Mouse (Mus musculus) spleen, adult 2 months (tissue): ENCODE results near the gene Txndc17. TPM values are rescaled to one million over a fixed set of nuclear protein-coding genes. Genes with fewer than 3 reads are reported as not detected.
"Not testable (repeated sequence)": the region's sequence is repeated elsewhere in the genome, so short reads cannot be mapped to it uniquely, and the experiment has no call there.

ENCODE experiments used
- DNase-seq, 2 experiments: peaks; one replicate each; pipeline versions ENCODE4 v3.0.0 to v3.0.0-alpha.2; 2012 to 2021; ENCODE audit warnings: low spot score in 2 of 2, low read depth in 1 of 2
- H3K27ac ChIP-seq: fragments of 200-500 bp; 2 replicates; pipeline ENCODE4 v1.5.1; 2012; ENCODE audit warnings: low read length, inconsistent platforms; ENCODE audit not compliant: insufficient read depth
- H3K27me3 ChIP-seq: fragments of 200-500 bp; 2 replicates; pipeline ENCODE4 v1.6.1; 2012; ENCODE audit warnings: mild to moderate bottlenecking, moderate library complexity, low read length, inconsistent platforms; ENCODE audit not compliant: control insufficient read depth, insufficient read depth
- H3K36me3 ChIP-seq: fragments of 200-500 bp; 2 replicates; pipeline ENCODE4 v1.6.1; 2012; ENCODE audit warnings: mild to moderate bottlenecking, low read length, inconsistent platforms; ENCODE audit not compliant: control insufficient read depth, insufficient read depth
- H3K4me1 ChIP-seq: fragments of 200-500 bp; 2 replicates; pipeline ENCODE4 v1.6.1; 2011; ENCODE audit warnings: inconsistent platforms; ENCODE audit not compliant: control insufficient read depth, insufficient read depth, insufficient read length
- H3K4me3 ChIP-seq: fragments of 200-500 bp; 2 replicates; pipeline ENCODE4 v1.5.1; 2011; ENCODE audit warnings: mild to moderate bottlenecking, inconsistent platforms; ENCODE audit not compliant: insufficient read depth, insufficient read length; ENCODE audit errors: extremely low read depth
- CTCF ChIP-seq: fragments of 200-500 bp; IDR thresholded peaks from 2 replicates; pipeline ENCODE4 v1.5.1; 2011; ENCODE audit warnings: mild to moderate bottlenecking, inconsistent platforms; ENCODE audit not compliant: insufficient read depth, insufficient read length, insufficient replicate concordance; ENCODE audit errors: extremely low read depth
- POLR2A ChIP-seq: fragments of 200-500 bp; IDR thresholded peaks from 2 replicates; pipeline ENCODE4 v1.6.1; 2011; ENCODE audit warnings: low read depth, low read length, inconsistent platforms
- WGBS: fragments of 180-500 bp; shearing (Covaris S2); methylation state at CpG from one replicate; pipeline ENCODE4 v1.1.7; 2018; 5-methylcytosine and 5-hydroxymethylcytosine counted together
- polyA plus RNA-seq: library from polyadenylated mRNA; depleted of rRNA; stranded (reverse); fragments of >200 nt; gene quantifications from 2 replicates; pipeline ENCODE4 v1.2.3, GENCODE M21; 2012; rRNA removed

Txndc17 gene
- polyA plus RNA-seq, result 15.8 and 19.9 TPM in 2 replicates

DNA sequence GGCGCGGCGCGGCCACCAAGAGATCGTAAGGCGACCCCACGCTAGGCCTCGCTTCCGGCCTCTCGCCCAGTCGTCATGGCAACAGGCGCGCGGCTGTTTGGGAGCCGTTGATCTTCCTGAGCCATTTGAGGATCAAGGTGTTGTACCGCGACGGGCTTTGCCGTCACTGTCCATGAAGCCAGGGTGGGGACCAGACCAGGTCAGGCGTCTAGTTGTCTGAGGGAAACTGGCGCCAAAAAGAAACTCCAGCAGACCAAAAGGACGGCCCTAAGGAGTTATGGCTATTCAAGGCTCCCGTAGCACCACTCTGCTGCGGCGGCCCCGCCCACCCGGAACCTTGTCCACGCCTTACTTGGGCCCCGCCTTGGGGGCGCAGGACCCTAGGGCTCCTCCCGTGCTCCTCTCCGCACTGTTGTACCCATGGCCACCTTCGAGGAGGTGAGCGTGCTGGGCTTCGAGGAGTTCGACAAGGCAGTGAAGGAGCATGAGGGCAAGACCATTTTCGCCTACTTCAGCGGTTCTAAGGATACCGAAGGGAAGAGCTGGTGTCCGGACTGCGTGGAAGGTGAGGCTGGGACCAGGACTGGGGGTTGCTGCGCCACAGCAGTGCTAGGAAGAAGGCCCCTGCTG is at the start of gene Txndc17, which contains the start of gene 4933427D14Rik:
Gene Txndc17 (plus strand): TSS at position 344 of the 630 bp plus-strand sequence.
Gene 4933427D14Rik (minus strand): TSS at position 256 of the 630 bp plus-strand sequence.
- Histone ChIP-seq H3K36me3 (peaks cover 3% of the 10 kb centered on the region; the same call in 1 of the 2 replicates), H3K4me3 (peak within 1 kb of the TSS; percentile 81), H3K27ac (peak within 1 kb of the TSS; percentile 8; the same call in 1 of the 2 replicates), H3K27me3 (no peaks in the 10 kb centered on the region), H3K4me1 (no peaks in the 10 kb centered on the region; the same call in 1 of the 2 replicates)
- peak; percentile 43 to 84 for DNase-seq
- under 1% methylated on average over 42 of the region's 42 CpGs for WGBS
- no peak for TF ChIP-seq CTCF
- peak; percentile 38; the same call in 1 of the 2 replicates for TF ChIP-seq POLR2A

DNA sequence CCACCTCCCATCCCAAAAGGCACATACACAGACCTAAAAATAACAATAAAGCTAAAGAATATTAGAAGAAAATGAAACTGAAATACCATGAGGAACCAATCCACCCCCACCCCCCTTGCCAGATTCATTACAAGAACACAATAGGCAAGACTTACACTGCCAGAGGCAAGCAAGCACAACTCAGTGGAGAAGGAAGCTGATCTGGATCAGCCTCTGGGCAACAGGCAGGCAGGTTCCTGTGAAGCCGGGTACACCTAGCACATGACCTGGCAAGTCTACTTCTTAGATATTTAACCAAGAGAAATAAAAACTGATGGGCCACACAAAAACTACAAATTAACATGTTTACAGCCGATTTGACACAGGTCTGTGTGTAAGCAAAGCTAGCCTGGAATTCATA is 44.1 kb upstream of the Txndc17 start:
- Histone ChIP-seq H3K27ac (no peak overlapping the region), H3K4me3 (no peak overlapping the region), H3K27me3 (no peaks in the 10 kb centered on the region), H3K4me1 (no peaks in the 10 kb centered on the region), H3K36me3 (peaks cover 17% of the 10 kb centered on the region)
- 91% methylated on average over 2 of the region's 2 CpGs for WGBS
- TF ChIP-seq CTCF, result no peak
- no peak for DNase-seq

DNA sequence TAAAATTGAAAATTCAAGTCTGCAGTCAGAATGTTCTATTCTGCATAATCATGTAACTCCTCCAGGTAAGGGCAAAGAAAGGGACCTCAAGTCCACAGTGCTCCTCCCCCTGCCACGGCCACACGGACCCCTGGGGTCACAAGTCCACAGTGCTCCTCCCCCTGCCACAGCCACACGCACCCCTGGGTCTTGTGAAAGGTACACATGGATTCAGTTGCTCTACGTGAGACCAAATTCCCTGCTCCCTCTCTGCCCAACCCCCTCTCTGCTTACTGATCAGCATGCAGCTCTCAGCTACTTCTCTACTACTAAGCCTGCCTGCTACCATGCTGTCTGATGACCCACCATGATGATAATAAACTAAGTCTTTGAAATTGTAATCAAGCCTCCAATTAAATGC is 37.5 kb upstream of the Txndc17 start:
- H3K36me3 ChIP-seq, result peaks cover 20% of the 10 kb centered on the region

DNA sequence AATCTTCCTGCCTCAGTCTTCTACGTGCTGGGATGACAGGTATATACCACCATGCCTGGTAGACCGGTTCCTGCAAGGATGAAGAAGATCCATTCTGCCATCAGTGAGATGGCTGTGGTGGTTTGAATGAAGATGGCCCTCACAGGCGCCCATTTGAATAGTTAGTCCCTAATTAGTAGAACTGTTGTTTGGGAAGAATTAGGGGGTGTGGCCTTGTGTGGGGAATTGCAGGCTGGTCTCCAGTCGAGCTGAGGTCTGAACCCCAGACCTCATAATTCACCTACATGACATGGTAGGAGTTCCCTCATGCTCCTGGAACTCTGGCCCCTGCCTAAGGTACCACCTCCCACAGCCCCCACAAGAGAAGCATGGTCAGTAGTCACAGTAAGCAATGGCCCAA is 35.4 kb upstream of the Txndc17 start:
- not testable (repeated sequence) for H3K27ac ChIP-seq, H3K27me3 ChIP-seq, H3K4me3 ChIP-seq, H3K4me1 ChIP-seq, DNase-seq
- H3K36me3 ChIP-seq, result peaks cover 24% of the 10 kb centered on the region
- WGBS, result 89% methylated on average over 4 of the region's 4 CpGs

More for the DNA sequence above, 37.5 kb upstream of the Txndc17 start:
- no peak for DNase-seq
- 92% methylated on average over 4 of the region's 4 CpGs for WGBS
- Histone ChIP-seq H3K4me3 (no peak overlapping the region), H3K4me1 (no peaks in the 10 kb centered on the region), H3K27me3 (no peaks in the 10 kb centered on the region), H3K27ac (no peak overlapping the region)
- TF ChIP-seq POLR2A (no peak), CTCF (no peak)

DNA sequence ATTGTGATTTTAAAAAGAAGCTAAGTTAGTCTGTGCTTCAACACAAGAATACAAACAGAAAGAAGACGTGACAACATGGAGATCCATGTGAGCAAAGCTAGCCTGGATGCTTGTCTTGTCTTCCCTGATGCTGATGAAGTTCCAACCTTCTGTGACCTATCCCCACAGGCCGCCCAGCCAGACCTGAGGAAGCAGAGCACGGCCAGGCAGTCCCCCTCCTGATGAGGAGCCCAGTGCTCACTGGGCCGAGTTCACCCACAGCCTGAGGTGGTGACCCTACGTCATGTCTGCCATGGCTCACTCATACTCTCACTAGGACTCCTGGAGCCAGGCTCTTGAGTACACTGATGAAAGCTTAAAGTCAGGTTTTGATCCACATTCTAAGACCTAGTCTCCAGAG is 33.8 kb upstream of the Txndc17 start:
- no peaks in the 10 kb centered on the region for H3K4me1 ChIP-seq
- no peak overlapping the region for H3K4me3 ChIP-seq
- 91% methylated on average over 5 of the region's 5 CpGs for WGBS
- no peak overlapping the region for H3K27ac ChIP-seq
- TF ChIP-seq POLR2A, result no peak
- TF ChIP-seq CTCF, result no peak
- no peaks in the 10 kb centered on the region for H3K27me3 ChIP-seq
- H3K36me3 ChIP-seq, result peaks cover 27% of the 10 kb centered on the region
- DNase-seq, result no peak

DNA sequence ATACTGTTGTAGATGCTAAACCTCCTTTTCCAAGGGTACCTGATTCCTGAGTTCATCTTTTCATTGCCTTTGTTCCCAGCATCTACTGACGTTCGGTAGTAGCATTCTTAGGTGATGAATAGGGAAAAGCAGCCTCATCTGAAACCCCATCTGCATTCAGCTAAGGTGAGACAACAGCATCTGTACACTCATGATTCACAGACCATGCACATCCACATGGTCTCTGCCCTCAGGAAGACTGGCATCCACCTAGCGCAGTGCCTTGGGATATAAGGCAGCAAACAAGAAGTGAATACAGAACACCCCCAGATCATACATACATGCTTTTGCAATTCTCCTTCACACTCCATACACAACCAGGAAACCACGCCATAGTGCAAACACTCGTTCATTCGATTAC is 32.6 kb upstream of the Txndc17 start:
- Histone ChIP-seq H3K27ac (no peak overlapping the region), H3K4me1 (no peaks in the 10 kb centered on the region), H3K36me3 (peaks cover 28% of the 10 kb centered on the region), H3K27me3 (no peaks in the 10 kb centered on the region), H3K4me3 (no peak overlapping the region)
- DNase-seq, result no peak
- 93% methylated on average over 6 of the region's 6 CpGs for WGBS
- TF ChIP-seq CTCF, result no peak
- no peak for TF ChIP-seq POLR2A

DNA sequence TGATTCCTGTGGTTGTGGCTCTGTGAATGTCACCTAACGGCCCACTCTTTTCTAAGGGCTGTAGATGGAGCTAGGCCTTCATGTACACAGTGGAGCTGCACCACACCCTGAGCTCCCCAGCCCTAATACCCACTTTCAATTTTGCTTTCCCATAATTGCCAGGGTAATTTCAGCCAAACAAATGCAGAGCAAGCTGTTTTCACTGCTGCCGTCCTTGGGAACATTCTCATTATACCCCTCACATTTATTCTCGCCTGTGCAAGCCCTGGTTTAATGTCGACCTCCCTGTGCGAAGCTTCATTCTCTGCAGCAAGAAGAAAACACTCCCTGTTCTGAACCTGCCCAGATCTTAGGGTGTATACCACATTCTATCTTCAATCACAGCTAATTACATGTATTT is 31.4 kb upstream of the Txndc17 start:
- Histone ChIP-seq H3K4me1 (no peaks in the 10 kb centered on the region), H3K27me3 (no peaks in the 10 kb centered on the region), H3K4me3 (no peak overlapping the region), H3K36me3 (peaks cover 28% of the 10 kb centered on the region), H3K27ac (no peak overlapping the region)
- DNase-seq, result no peak
- TF ChIP-seq POLR2A (no peak), CTCF (no peak)
- 89% methylated on average over 5 of the region's 5 CpGs for WGBS
